Mouse (Mus musculus): ENCODE results near the gene C530008M17Rik. TPM values are rescaled to one million over a fixed set of nuclear protein-coding genes. Genes with fewer than 3 reads are reported as not detected.

Gene C530008M17Rik
- polyA plus RNA-seq, 1 experiment from 2014 or later: 21.6 TPM

DNA sequence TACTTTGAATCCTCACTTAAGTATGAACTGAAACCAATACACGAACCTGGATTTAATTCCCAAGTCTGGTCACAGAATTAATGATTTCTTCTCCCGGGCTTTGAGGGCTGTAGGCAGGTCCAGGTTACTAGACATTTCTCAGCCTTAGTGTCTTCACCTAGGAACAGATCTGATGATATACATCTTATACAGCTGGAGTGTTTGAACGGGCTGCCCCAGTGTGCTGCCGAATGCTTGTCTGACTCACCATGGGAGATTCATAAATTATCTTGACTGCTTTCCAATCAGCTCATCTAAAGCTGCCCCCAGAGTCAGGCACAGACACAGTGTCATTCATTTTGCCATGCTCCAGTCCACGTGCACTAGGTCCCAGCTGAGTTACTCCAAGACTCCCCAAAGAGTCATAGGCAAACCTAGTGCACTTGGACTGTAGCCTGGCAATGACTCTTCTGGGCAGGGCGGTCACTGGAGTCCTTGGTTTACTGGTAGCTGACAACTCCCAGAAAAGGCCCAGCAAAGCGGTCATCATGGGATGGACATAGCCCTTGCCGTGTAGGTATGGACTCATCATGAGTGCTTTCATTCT is 70.3 kb downstream of the C530008M17Rik start:
- Histone ChIP-seq H3K9me3 (ENCODE audit: control insufficient read depth, low read depth, low read length) (no peaks in the 10 kb centered on the region), H3K27ac (ENCODE audit: low read length) (no peak overlapping the region), H3K9ac (replicated peaks; ENCODE audit: low read depth, low read length) (no peak overlapping the region), H3K4me3 (ENCODE audit: low read depth, low read length) (no peak overlapping the region), H3K36me3 (ENCODE audit: control insufficient read depth, insufficient read depth, low read length) (no peaks in the 10 kb centered on the region), H3K4me1 (ENCODE audit: control insufficient read depth, insufficient read depth, low read length) (no peaks in the 10 kb centered on the region), H3K27me3 (ENCODE audit: control insufficient read depth, insufficient read depth, low read length) (no peaks in the 10 kb centered on the region), H3K4me2 (replicated peaks; ENCODE audit: low read depth, low read length) (no peak overlapping the region)
- WGBS: 82% methylated on average over 8 of the region's 8 CpGs
- no peak for ATAC-seq (ENCODE audit: insufficient number of reproducible peaks, insufficient read depth, low FRiP score, low read depth)

DNA sequence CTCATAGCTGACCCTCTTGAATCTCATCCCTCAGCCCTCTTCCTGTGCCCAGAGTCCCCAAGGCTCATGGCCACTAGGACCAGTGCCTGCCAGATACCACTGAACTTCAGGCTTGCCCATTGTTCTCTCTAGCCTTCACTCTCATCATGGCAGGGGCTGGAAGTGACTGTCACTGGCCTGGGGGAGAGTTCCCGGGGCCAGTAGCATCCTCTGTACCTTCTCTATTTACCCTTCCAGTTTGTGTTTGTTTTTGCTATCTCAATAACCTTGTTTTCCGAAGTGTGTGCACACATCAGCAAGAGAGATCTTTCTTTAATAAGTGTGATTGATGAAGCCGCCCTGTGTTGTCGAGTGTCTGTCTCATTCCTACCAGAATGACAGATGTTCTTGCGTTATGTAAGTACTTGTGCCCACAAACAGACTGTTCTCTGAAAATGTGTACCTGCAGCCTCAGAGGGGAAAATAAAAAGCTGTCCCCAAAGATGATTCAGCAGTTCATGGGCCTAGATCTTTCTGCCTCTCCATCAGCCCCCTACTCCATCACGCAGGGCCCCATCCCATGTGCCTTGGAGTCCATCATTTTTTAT is 76.8 kb downstream of the C530008M17Rik start:
- Histone ChIP-seq H3K27me3 (ENCODE audit: control insufficient read depth, insufficient read depth, low read length) (no peaks in the 10 kb centered on the region), H3K4me1 (ENCODE audit: control insufficient read depth, insufficient read depth, low read length) (no peaks in the 10 kb centered on the region), H3K27ac (ENCODE audit: low read length) (no peak overlapping the region), H3K4me2 (replicated peaks; ENCODE audit: low read depth, low read length) (no peak overlapping the region), H3K36me3 (ENCODE audit: control insufficient read depth, insufficient read depth, low read length) (no peaks in the 10 kb centered on the region), H3K9ac (replicated peaks; ENCODE audit: low read depth, low read length) (no peak overlapping the region), H3K4me3 (ENCODE audit: low read depth, low read length) (no peak overlapping the region), H3K9me3 (ENCODE audit: control insufficient read depth, low read depth, low read length) (no peaks in the 10 kb centered on the region)
- 65% methylated on average over 6 of the region's 6 CpGs for WGBS
- no peak for ATAC-seq (ENCODE audit: insufficient number of reproducible peaks, insufficient read depth, low FRiP score, low read depth)

DNA sequence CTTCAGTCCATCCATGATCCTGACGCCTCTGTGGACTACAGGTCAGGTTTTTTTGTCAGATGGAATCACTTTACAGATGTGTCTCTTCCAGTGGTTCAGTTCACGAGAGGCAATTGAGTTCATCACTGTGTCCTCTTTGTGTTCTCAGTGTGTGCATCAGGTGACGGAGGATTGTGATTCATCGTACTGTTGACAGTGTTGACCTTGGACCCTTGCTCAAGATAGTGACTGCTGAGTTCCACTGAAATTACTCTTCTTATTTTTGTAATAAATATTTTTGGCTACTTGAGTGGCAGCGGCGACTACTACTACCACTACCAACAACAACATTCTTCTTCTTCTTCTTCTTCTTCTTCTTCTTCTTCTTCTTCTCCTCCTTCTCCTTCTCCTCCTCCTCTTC is 85.2 kb downstream of the C530008M17Rik start:
- no peak overlapping the region for H3K4me3 ChIP-seq (ENCODE audit: low read depth, low read length)
- no peak for ATAC-seq (ENCODE audit: insufficient number of reproducible peaks, insufficient read depth, low FRiP score, low read depth)
- H3K4me2 ChIP-seq (replicated peaks; ENCODE audit: low read depth, low read length): no peak overlapping the region
- no peaks in the 10 kb centered on the region for H3K36me3 ChIP-seq (ENCODE audit: control insufficient read depth, insufficient read depth, low read length)
- H3K9me3 ChIP-seq (ENCODE audit: control insufficient read depth, low read depth, low read length): no peaks in the 10 kb centered on the region
- 95% methylated on average over 6 of the region's 6 CpGs for whole genome bisulfite sequencing
- no peaks in the 10 kb centered on the region for H3K27me3 ChIP-seq (ENCODE audit: control insufficient read depth, insufficient read depth, low read length)
- no peaks in the 10 kb centered on the region for H3K4me1 ChIP-seq (ENCODE audit: control insufficient read depth, insufficient read depth, low read length)
- no peak overlapping the region for H3K27ac ChIP-seq (ENCODE audit: low read length)
- H3K9ac ChIP-seq (replicated peaks; ENCODE audit: low read depth, low read length): no peak overlapping the region

DNA sequence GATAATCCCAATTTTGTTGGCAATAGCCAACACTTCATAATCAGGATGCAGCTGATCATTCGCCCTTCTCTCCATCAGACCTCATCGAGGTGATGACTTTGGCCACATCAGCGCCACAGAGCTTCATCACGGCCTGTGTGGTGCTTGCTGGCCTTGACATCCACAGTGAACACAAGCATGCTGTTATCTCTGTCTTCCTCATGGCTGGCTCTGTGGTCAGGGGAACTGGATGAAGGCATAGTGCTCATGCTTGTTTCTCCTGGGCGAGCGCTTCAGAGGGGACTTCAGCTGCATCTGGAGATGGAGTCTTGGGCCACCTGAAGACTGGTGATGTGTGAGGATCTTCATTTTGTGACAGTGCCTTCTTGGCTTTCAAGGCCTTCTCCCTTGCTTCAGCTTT is 85.8 kb downstream of the C530008M17Rik start:
- H3K27ac ChIP-seq (ENCODE audit: low read length): no peak overlapping the region
- H3K9ac ChIP-seq (replicated peaks; ENCODE audit: low read depth, low read length): no peak overlapping the region
- H3K4me1 ChIP-seq (ENCODE audit: control insufficient read depth, insufficient read depth, low read length): no peaks in the 10 kb centered on the region
- H3K4me3 ChIP-seq (ENCODE audit: low read depth, low read length): no peak overlapping the region
- no peaks in the 10 kb centered on the region for H3K9me3 ChIP-seq (ENCODE audit: control insufficient read depth, low read depth, low read length)
- no peaks in the 10 kb centered on the region for H3K27me3 ChIP-seq (ENCODE audit: control insufficient read depth, insufficient read depth, low read length)
- no peak overlapping the region for H3K4me2 ChIP-seq (replicated peaks; ENCODE audit: low read depth, low read length)
- H3K36me3 ChIP-seq (ENCODE audit: control insufficient read depth, insufficient read depth, low read length): no peaks in the 10 kb centered on the region
- ATAC-seq (ENCODE audit: insufficient number of reproducible peaks, insufficient read depth, low FRiP score, low read depth): no peak
- WGBS: 95% methylated on average over 6 of the region's 6 CpGs

GRCm38 (mm10) chr5:76744737-76745209 is 88.5 kb downstream of the C530008M17Rik start:
- Histone ChIP-seq H3K36me3 (ENCODE audit: control insufficient read depth, insufficient read depth, low read length) (no peaks in the 10 kb centered on the region), H3K4me3 (ENCODE audit: low read depth, low read length) (no peak overlapping the region), H3K9ac (replicated peaks; ENCODE audit: low read depth, low read length) (no peak overlapping the region), H3K27me3 (ENCODE audit: control insufficient read depth, insufficient read depth, low read length) (no peaks in the 10 kb centered on the region), H3K9me3 (ENCODE audit: control insufficient read depth, low read depth, low read length) (no peaks in the 10 kb centered on the region), H3K27ac (ENCODE audit: low read length) (no peak overlapping the region), H3K4me1 (ENCODE audit: control insufficient read depth, insufficient read depth, low read length) (no peaks in the 10 kb centered on the region), H3K4me2 (replicated peaks; ENCODE audit: low read depth, low read length) (no peak overlapping the region)
- no peak for ATAC-seq (ENCODE audit: insufficient number of reproducible peaks, insufficient read depth, low FRiP score, low read depth)
- WGBS: 80% methylated on average over 9 of the region's 9 CpGs

- WGBS: 68% methylated on average over 7 of the region's 7 CpGs
- no peaks in the 10 kb centered on the region for H3K4me1 ChIP-seq (ENCODE audit: control insufficient read depth, insufficient read depth, low read length)
- no peaks in the 10 kb centered on the region for H3K9me3 ChIP-seq (ENCODE audit: control insufficient read depth, low read depth, low read length)
- H3K4me2 ChIP-seq (replicated peaks; ENCODE audit: low read depth, low read length): no peak overlapping the region
- no peaks in the 10 kb centered on the region for H3K36me3 ChIP-seq (ENCODE audit: control insufficient read depth, insufficient read depth, low read length)
- no peak overlapping the region for H3K4me3 ChIP-seq (ENCODE audit: low read depth, low read length)
- H3K9ac ChIP-seq (replicated peaks; ENCODE audit: low read depth, low read length): no peak overlapping the region
- ATAC-seq (ENCODE audit: insufficient number of reproducible peaks, insufficient read depth, low FRiP score, low read depth): no peak
- H3K27me3 ChIP-seq (ENCODE audit: control insufficient read depth, insufficient read depth, low read length): no peaks in the 10 kb centered on the region
- no peak overlapping the region for H3K27ac ChIP-seq (ENCODE audit: low read length)
These were observed 91.5 kb downstream of the C530008M17Rik start for GRCm38 (mm10) chr5:76747851-76748250.

GRCm38 (mm10) chr5:76752351-76752750 is 96.0 kb downstream of the C530008M17Rik start:
- no peaks in the 10 kb centered on the region for H3K4me1 ChIP-seq (ENCODE audit: control insufficient read depth, insufficient read depth, low read length)
- no peaks in the 10 kb centered on the region for H3K27me3 ChIP-seq (ENCODE audit: control insufficient read depth, insufficient read depth, low read length)
- no peak overlapping the region for H3K4me3 ChIP-seq (ENCODE audit: low read depth, low read length)
- WGBS: 91% methylated on average over 5 of the region's 5 CpGs
- no peaks in the 10 kb centered on the region for H3K9me3 ChIP-seq (ENCODE audit: control insufficient read depth, low read depth, low read length)
- H3K9ac ChIP-seq (replicated peaks; ENCODE audit: low read depth, low read length): no peak overlapping the region
- H3K36me3 ChIP-seq (ENCODE audit: control insufficient read depth, insufficient read depth, low read length): no peaks in the 10 kb centered on the region
- H3K27ac ChIP-seq (ENCODE audit: low read length): no peak overlapping the region
- H3K4me2 ChIP-seq (replicated peaks; ENCODE audit: low read depth, low read length): no peak overlapping the region
- no peak for ATAC-seq (ENCODE audit: insufficient number of reproducible peaks, insufficient read depth, low FRiP score, low read depth)

DNA sequence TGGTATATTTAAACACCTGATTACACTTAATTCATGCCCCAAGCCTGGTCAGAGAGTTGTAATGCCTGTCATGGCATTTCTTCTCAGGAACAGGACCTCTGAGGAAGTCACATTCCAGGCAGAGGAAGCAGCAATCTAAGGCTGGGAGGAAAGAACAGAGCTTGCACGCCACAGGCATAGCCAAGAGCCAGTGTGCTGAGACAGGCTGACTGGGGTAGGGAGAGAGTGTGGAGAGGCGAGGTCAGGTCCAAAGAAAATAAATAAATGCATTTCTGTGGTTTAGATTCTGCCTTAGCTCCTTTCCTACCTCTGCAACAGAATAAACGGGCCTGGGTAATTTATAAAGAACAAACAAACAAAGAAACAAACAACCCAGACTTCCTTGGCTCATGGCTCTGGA is 104.0 kb downstream of the C530008M17Rik start:
- Histone ChIP-seq H3K4me1 (ENCODE audit: control insufficient read depth, insufficient read depth, low read length) (peaks cover 18% of the 10 kb centered on the region), H3K27ac (ENCODE audit: low read length) (no peak overlapping the region), H3K9ac (replicated peaks; ENCODE audit: low read depth, low read length) (no peak overlapping the region), H3K36me3 (ENCODE audit: control insufficient read depth, insufficient read depth, low read length) (no peaks in the 10 kb centered on the region), H3K4me2 (replicated peaks; ENCODE audit: low read depth, low read length) (no peak overlapping the region), H3K4me3 (ENCODE audit: low read depth, low read length) (no peak overlapping the region), H3K27me3 (ENCODE audit: control insufficient read depth, insufficient read depth, low read length) (no peaks in the 10 kb centered on the region), H3K9me3 (ENCODE audit: control insufficient read depth, low read depth, low read length) (no peaks in the 10 kb centered on the region)
- WGBS: 72% methylated on average over 3 of the region's 3 CpGs
- no peak for ATAC-seq (ENCODE audit: insufficient number of reproducible peaks, insufficient read depth, low FRiP score, low read depth)

Measured in stomach, embryonic 14.5 days (tissue).